Mouse (Mus musculus): ENCODE measurements around the gene Tuba3b. TPM values are rescaled to one million over a fixed set of nuclear protein-coding genes. Genes with fewer than 3 reads are reported as not detected.

Gene Tuba3b
- polyA plus RNA-seq, 1 experiment from 2014 or later = not detected

- Histone ChIP-seq H3K27me3 (ENCODE audit: insufficient read depth, low read length) (no peaks in the 10 kb centered on the region), H3K36me3 (ENCODE audit: insufficient read depth) (no peaks in the 10 kb centered on the region), H3K9me3 (ENCODE audit: low read depth, low read length) (no peaks in the 10 kb centered on the region), H3K27ac (ENCODE audit: low read depth) (no peak overlapping the region), H3K4me3 (ENCODE audit: low read depth, low read length) (no peak overlapping the region), H3K4me2 (no peak overlapping the region), H3K4me1 (ENCODE audit: insufficient read depth) (0 out of 2 replicates have a peak, but pooled peaks cover 4% of the 10 kb centered on the region), H3K9ac (no peak overlapping the region)
- whole genome bisulfite sequencing = 30% methylated on average over 6 of the region's 6 CpGs
- no peak for TF ChIP-seq CTCF (IDR thresholded peaks at IDR 0.05; ENCODE audit: low read depth)
- peak; percentile 56; the same call in 1 of the 2 replicates for ATAC-seq (ENCODE audit: insufficient read depth)
- peak; percentile 40 for DNase-seq
These were observed 14.7 kb downstream of the Tuba3b start for GRCm38 (mm10) chr6:145630269-145630668.

- Histone ChIP-seq H3K4me3 (ENCODE audit: low read depth, low read length) (no peak overlapping the region), H3K27me3 (ENCODE audit: insufficient read depth, low read length) (no peaks in the 10 kb centered on the region), H3K4me1 (ENCODE audit: insufficient read depth) (peaks cover 14% of the 10 kb centered on the region), H3K36me3 (ENCODE audit: insufficient read depth) (no peaks in the 10 kb centered on the region), H3K9me3 (ENCODE audit: low read depth, low read length) (no peaks in the 10 kb centered on the region), H3K27ac (ENCODE audit: low read depth) (no peak overlapping the region), H3K4me2 (no peak overlapping the region), H3K9ac (no peak overlapping the region)
- WGBS = 71% methylated on average over 2 of the region's 2 CpGs
- ATAC-seq (ENCODE audit: insufficient read depth) (no peak), DNase-seq (no peak)
- TF ChIP-seq CTCF (IDR thresholded peaks at IDR 0.05; ENCODE audit: low read depth) = no peak
These were observed 18.9 kb downstream of the Tuba3b start for GRCm38 (mm10) chr6:145634454-145634853.

- Histone ChIP-seq H3K4me3 (ENCODE audit: low read depth, low read length) (no peak overlapping the region), H3K27ac (ENCODE audit: low read depth) (no peak overlapping the region; the same call in 1 of the 2 replicates), H3K4me1 (ENCODE audit: insufficient read depth) (peaks cover 16% of the 10 kb centered on the region), H3K27me3 (ENCODE audit: insufficient read depth, low read length) (no peaks in the 10 kb centered on the region), H3K4me2 (no peak overlapping the region), H3K9me3 (ENCODE audit: low read depth, low read length) (peaks cover 8% of the 10 kb centered on the region; the same call in 1 of the 2 replicates), H3K36me3 (ENCODE audit: insufficient read depth) (no peaks in the 10 kb centered on the region), H3K9ac (no peak overlapping the region)
- ATAC-seq (ENCODE audit: insufficient read depth) (peak; percentile 11; the same call in 1 of the 2 replicates), DNase-seq (peak; percentile 45)
- no peak for TF ChIP-seq CTCF (IDR thresholded peaks at IDR 0.05; ENCODE audit: low read depth)
- WGBS = 46% methylated on average over 4 of the region's 4 CpGs
These were observed 21.1 kb downstream of the Tuba3b start for GRCm38 (mm10) chr6:145636682-145637081.

- 37% methylated on average over 6 of the region's 6 CpGs for WGBS
- peak; percentile 85 for DNase-seq
- no peak for TF ChIP-seq CTCF (IDR thresholded peaks at IDR 0.05; ENCODE audit: low read depth)
- Histone ChIP-seq H3K4me3 (ENCODE audit: low read depth, low read length) (no peak overlapping the region), H3K36me3 (ENCODE audit: insufficient read depth) (no peaks in the 10 kb centered on the region), H3K9me3 (ENCODE audit: low read depth, low read length) (peaks cover 8% of the 10 kb centered on the region; the same call in 1 of the 2 replicates), H3K4me1 (ENCODE audit: insufficient read depth) (peaks cover 16% of the 10 kb centered on the region), H3K4me2 (no peak overlapping the region), H3K27me3 (ENCODE audit: insufficient read depth, low read length) (no peaks in the 10 kb centered on the region), H3K27ac (ENCODE audit: low read depth) (peak overlapping the region; percentile 1; the same call in 1 of the 2 replicates), H3K9ac (no peak overlapping the region)
- ATAC-seq (ENCODE audit: insufficient read depth) = peak; percentile 75
These were observed 22.7 kb downstream of the Tuba3b start for GRCm38 (mm10) chr6:145638248-145638647.

- ATAC-seq (ENCODE audit: insufficient read depth) = peak; percentile 63; the same call in 1 of the 2 replicates
- no peaks in the 10 kb centered on the region for H3K27me3 ChIP-seq (ENCODE audit: insufficient read depth, low read length)
- no peaks in the 10 kb centered on the region for H3K36me3 ChIP-seq (ENCODE audit: insufficient read depth)
- DNase-seq = peak; percentile 87
- H3K4me3 ChIP-seq (ENCODE audit: low read depth, low read length) = no peak overlapping the region
- peak overlapping the region; percentile 63 for H3K27ac ChIP-seq (ENCODE audit: low read depth)
- H3K9me3 ChIP-seq (ENCODE audit: low read depth, low read length) = peaks cover 8% of the 10 kb centered on the region; the same call in 1 of the 2 replicates
- H3K4me2 ChIP-seq = no peak overlapping the region
- 36% methylated on average over 4 of the region's 4 CpGs for WGBS
- no peak for TF ChIP-seq CTCF (IDR thresholded peaks at IDR 0.05; ENCODE audit: low read depth)
- H3K9ac ChIP-seq = no peak overlapping the region
- peaks cover 16% of the 10 kb centered on the region for H3K4me1 ChIP-seq (ENCODE audit: insufficient read depth)
These were observed 25.5 kb downstream of the Tuba3b start for GRCm38 (mm10) chr6:145640971-145641506.

- Histone ChIP-seq H3K36me3 (ENCODE audit: insufficient read depth) (no peaks in the 10 kb centered on the region), H3K4me3 (ENCODE audit: low read depth, low read length) (no peak overlapping the region), H3K4me1 (ENCODE audit: insufficient read depth) (no peaks in the 10 kb centered on the region), H3K9ac (no peak overlapping the region), H3K4me2 (no peak overlapping the region), H3K27ac (ENCODE audit: low read depth) (no peak overlapping the region), H3K27me3 (ENCODE audit: insufficient read depth, low read length) (no peaks in the 10 kb centered on the region), H3K9me3 (ENCODE audit: low read depth, low read length) (no peaks in the 10 kb centered on the region)
- peak; percentile 39 for ATAC-seq (ENCODE audit: insufficient read depth)
- 45% methylated on average over 2 of the region's 2 CpGs for WGBS
- TF ChIP-seq CTCF (IDR thresholded peaks at IDR 0.05; ENCODE audit: low read depth) = no peak
- DNase-seq = no peak
These were observed 36.4 kb downstream of the Tuba3b start for GRCm38 (mm10) chr6:145651976-145652375.

- ATAC-seq (ENCODE audit: insufficient read depth) (no peak), DNase-seq (peak; percentile 62)
- Histone ChIP-seq H3K4me2 (no peak overlapping the region), H3K9ac (no peak overlapping the region), H3K27me3 (ENCODE audit: insufficient read depth, low read length) (no peaks in the 10 kb centered on the region), H3K4me1 (ENCODE audit: insufficient read depth) (no peaks in the 10 kb centered on the region), H3K4me3 (ENCODE audit: low read depth, low read length) (no peak overlapping the region), H3K9me3 (ENCODE audit: low read depth, low read length) (no peaks in the 10 kb centered on the region), H3K27ac (ENCODE audit: low read depth) (no peak overlapping the region; the same call in 1 of the 2 replicates), H3K36me3 (ENCODE audit: insufficient read depth) (no peaks in the 10 kb centered on the region)
- TF ChIP-seq CTCF (IDR thresholded peaks at IDR 0.05; ENCODE audit: low read depth) = no peak
- WGBS = 76% methylated on average over 5 of the region's 5 CpGs
These were observed 37.4 kb downstream of the Tuba3b start for GRCm38 (mm10) chr6:145652986-145653385.
